Mouse (Mus musculus): Measurements from ENCODE around the gene Ten1.

DNA sequence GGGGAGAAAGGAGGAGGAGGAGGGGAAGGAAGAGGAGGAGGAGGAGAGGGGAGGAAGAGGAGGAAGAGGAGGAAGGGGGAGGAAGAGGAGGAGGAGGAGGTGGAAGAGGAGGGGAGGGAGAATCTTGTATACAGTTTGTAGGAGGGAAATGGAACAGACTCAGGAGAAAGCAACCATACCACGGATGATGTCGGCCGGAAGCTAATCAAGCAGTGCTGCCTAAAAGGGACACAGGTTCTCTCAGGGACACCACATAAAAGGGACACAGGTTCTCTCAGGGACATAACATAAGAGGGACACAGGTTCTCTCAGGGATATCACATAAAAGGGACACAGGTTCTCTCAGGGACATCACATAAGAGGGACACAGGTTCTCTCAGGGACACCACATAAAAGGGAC, 29.4 kb upstream of the Ten1 start:
- TF ChIP-seq CTCF (IDR thresholded peaks at IDR 0.05; ENCODE audit: insufficient read depth, low read depth, low read length) (no peak), POLR2A (IDR thresholded peaks at IDR 0.05; ENCODE audit: insufficient read depth, low read depth, low read length) (no peak)

Data from olfactory bulb, adult 2 months (tissue).